Mouse (Mus musculus) skeletal muscle tissue, postnatal 0 days (tissue): Measurements from ENCODE around the gene Uap1. TPM values are rescaled to one million over a fixed set of nuclear protein-coding genes. Genes with fewer than 3 reads are reported as not detected.

Source experiments
- polyA plus RNA-seq: library from polyadenylated mRNA; unstranded; fragments of >200 nt; fragmentation: Nextera tagmentation; extraction: Ambion mirVana; gene quantifications from 2 replicates; pipeline ENCODE4 v1.2.1, GENCODE M21; 2015

Uap1 gene
- 30.8 and 36.5 TPM in 2 replicates for polyA plus RNA-seq

GRCm38 (mm10) chr1:170174814-170175332, at the start of gene Uap1:
Gene Uap1 (minus strand): TSS chr1:170174957.

GRCm38 (mm10) chr1:170214757-170215522, 40.2 kb upstream of the Uap1 start, which contains the start of gene Uhmk1:
Gene Uhmk1 (minus strand): TSS chr1:170215397.

GRCm38 (mm10) chr1:170110516-170111332, 64.0 kb downstream of the Uap1 start, which contains the start of gene Ddr2:
Gene Ddr2 (minus strand): TSS chr1:170110762.

Other genes with a start within 250 kb of the Uap1 start
- gene Ccdc190, start 246.3 kb downstream of the Uap1 start, polyA plus RNA-seq: not detected in 2 replicates
- 6.2 and 7.2 TPM in 2 replicates for gene Hsd17b7, start 205.7 kb downstream of the Uap1 start, polyA plus RNA-seq
- 25.5 and 29.7 TPM in 2 replicates for gene Ddr2, start 64.2 kb downstream of the Uap1 start, polyA plus RNA-seq
- 1.8 and 2.4 TPM in 2 replicates for gene Uhmk1, start 40.4 kb upstream of the Uap1 start, polyA plus RNA-seq
- gene Sh2d1b2, start 57.8 kb upstream of the Uap1 start, polyA plus RNA-seq: not detected in 2 replicates
- 0.08 TPM in 1 of 2 replicates, not detected in the other for gene Sh2d1b1, start 102.4 kb upstream of the Uap1 start, polyA plus RNA-seq
- gene Gm7694, start 131.4 kb upstream of the Uap1 start, polyA plus RNA-seq: 0.41 and 0.55 TPM in 2 replicates
- 0.19 and 0.23 TPM in 2 replicates for gene Spata46, start 133.8 kb upstream of the Uap1 start, polyA plus RNA-seq